Mouse (Mus musculus): Measurements from ENCODE around the gene Lama5. TPM values are rescaled to one million over a fixed set of nuclear protein-coding genes. Genes with fewer than 3 reads are reported as not detected.
"Not testable (repeated sequence)": the region's sequence is repeated elsewhere in the genome, so short reads cannot be mapped to it uniquely, and the experiment has no call there.

Gene Lama5
- polyA plus RNA-seq, 1 experiment from 2014 or later = 20.9 TPM

DNA sequence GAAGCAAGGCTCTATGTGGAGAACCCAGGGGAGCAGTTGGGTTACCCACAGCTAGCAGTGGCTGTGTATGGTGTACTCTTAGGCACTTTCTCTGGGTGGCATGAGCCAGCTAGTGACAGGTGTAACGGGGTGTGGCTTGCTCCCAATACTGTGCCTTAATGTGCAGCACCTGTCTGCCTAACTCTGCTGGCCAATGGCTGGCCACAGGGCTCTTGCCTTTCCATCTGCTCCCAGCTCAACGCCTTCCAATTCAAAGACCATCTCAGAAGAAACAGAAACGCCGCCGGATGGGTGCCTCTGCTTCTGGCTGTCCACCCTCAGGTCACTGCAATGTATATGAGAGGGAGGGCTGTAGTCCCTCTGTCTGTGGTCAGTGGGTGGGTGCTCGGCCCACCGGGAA, 36.2 kb upstream of the Lama5 start:
- no peak overlapping the region for H3K27ac ChIP-seq

DNA sequence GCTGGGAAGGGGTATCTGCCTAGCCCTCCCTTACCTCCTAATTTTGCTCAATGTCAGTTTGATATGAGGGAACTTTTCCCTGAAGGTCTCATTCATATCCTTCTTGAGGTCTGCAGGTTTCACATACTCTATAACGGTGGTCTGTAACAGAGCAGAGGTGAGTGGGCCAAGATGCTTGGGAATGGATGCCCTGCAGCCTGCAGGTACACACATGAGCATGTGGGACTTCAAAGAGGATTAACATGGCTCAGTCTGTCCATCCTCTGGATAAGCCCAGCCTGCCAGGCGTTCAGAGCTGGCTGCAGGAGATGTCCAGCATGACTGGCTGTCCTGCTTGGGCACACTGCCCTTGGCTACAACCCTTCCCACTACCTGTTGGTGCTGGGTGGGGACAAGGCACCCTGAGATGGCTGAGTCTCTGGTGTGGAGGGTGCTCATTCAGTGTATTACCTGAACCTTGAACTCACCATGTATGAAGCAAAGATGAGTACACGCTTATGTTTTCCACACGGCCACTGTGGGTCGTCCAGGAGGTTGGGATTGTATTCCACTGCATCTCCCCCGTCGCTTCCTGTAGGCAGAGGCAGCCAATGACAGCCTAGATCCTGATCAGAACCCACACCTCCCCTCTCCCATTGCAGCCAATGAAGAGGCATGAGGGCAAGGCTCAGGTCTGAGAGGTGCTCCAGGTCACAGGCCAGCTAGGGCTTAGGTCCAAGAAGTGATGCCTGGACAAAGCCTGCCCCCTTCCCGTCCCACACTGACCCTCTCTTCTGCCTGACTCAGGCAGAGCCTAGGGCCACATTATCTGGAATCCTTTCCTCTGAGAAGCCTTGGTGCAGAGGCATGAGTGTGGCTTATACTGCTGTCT, 35.2 kb upstream of the Lama5 start:
- H3K36me3 ChIP-seq = peaks cover 75% of the 10 kb centered on the region
- H3K27me3 ChIP-seq = no peaks in the 10 kb centered on the region
- WGBS = 67% methylated on average over 8 of the region's 8 CpGs
- H3K4me2 ChIP-seq = no peak overlapping the region
- no peak for ATAC-seq (ENCODE audit: insufficient number of reproducible peaks, insufficient read depth, low FRiP score, low TSS enrichment, low read depth)
- H3K4me1 ChIP-seq (replicated peaks) = peaks cover 13% of the 10 kb centered on the region
- no peak overlapping the region for H3K27ac ChIP-seq
- H3K9ac ChIP-seq (replicated peaks) = no peak overlapping the region
- no peak overlapping the region for H3K4me3 ChIP-seq (replicated peaks)
- H3K9me3 ChIP-seq = no peaks in the 10 kb centered on the region

More for the DNA sequence above, 36.2 kb upstream of the Lama5 start:
- Histone ChIP-seq H3K9ac (replicated peaks) (no peak overlapping the region), H3K27me3 (no peaks in the 10 kb centered on the region), H3K4me3 (replicated peaks) (no peak overlapping the region), H3K36me3 (peaks cover 85% of the 10 kb centered on the region), H3K4me1 (replicated peaks) (peaks cover 8% of the 10 kb centered on the region), H3K9me3 (no peaks in the 10 kb centered on the region), H3K4me2 (no peak overlapping the region)
- 93% methylated on average over 7 of the region's 7 CpGs for WGBS
- no peak for ATAC-seq (ENCODE audit: insufficient number of reproducible peaks, insufficient read depth, low FRiP score, low TSS enrichment, low read depth)

DNA sequence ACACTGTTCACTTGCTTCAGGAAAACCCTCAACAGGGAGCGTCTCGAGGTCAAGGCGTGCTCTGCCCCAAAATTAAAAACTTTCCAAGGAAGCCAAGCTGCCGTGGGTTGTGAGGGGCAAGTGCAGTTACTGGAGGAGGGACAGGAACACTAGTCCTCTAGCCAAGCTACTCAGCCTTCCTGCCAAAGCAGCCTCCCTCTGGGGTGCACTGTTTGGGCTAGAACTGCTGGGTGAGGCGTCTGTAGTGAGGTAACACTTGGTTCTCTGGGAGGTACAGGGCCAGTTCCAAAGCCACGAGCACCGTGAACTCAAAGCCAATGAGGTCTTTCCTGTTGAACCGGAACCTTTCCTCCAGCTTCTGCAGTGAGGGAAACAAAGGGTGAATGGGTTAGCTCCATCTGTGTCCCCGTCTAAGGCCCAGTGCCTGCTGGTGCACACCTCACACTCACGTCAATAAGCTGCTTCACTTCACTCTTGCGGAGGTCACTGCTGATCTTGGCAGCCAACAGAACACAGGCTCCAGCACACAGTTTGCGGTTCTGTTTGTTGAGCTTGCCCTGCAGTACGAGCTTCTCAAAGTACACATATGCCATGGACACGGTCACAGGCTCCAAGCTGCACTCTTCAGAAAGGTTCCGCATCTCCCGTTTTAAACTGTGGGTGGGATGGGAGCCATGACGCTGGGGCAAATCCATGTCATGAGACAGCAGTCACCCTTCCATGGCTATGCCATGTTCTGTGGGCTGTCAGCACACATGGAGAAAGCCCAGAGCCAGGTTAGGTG, 34.4 kb upstream of the Lama5 start:
- H3K4me3 ChIP-seq (replicated peaks); H3K9me3 ChIP-seq; ATAC-seq (ENCODE audit: insufficient number of reproducible peaks, insufficient read depth, low FRiP score, low TSS enrichment, low read depth); H3K27ac ChIP-seq; H3K27me3 ChIP-seq; H3K9ac ChIP-seq (replicated peaks); H3K4me2 ChIP-seq: not testable (repeated sequence)
- 73% methylated on average over 17 of the region's 17 CpGs for WGBS
- Histone ChIP-seq H3K4me1 (replicated peaks) (peaks cover 14% of the 10 kb centered on the region), H3K36me3 (peaks cover 71% of the 10 kb centered on the region)

DNA sequence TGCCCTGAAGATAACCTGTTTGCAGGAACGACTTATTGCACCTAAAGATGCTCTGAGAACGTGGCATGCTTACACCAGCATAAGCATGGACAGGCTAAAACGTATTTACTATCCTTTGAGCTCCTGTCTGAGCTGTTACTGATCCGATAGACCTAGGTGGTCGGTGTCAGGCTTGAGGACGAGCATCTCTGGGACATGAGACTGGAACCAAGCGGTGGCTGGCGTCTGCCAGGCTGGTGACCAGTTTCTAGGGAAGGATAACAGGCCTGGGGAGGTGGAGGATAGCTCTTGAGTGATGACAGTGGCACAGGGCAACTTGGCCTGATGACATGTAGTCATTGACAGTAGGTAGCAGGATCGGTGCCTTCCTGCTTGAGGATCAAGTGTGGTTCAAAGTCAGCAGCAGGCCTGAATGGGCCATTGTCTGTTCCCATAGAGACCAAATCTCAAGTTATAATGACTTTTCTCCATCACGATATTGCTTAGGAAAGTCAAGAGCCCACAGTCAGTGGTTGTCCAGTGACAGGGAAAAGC, 33.4 kb upstream of the Lama5 start:
- H3K4me3 ChIP-seq (replicated peaks); H3K27ac ChIP-seq; H3K27me3 ChIP-seq; H3K9me3 ChIP-seq; H3K4me2 ChIP-seq; ATAC-seq (ENCODE audit: insufficient number of reproducible peaks, insufficient read depth, low FRiP score, low TSS enrichment, low read depth): not testable (repeated sequence)
- 0 out of 2 replicates have a peak overlapping the region, but pooled peaks have one; percentile 40 for H3K9ac ChIP-seq (replicated peaks)
- 84% methylated on average over 10 of the region's 10 CpGs for WGBS
- H3K4me1 ChIP-seq (replicated peaks) = peaks cover 14% of the 10 kb centered on the region
- peaks cover 61% of the 10 kb centered on the region for H3K36me3 ChIP-seq

DNA sequence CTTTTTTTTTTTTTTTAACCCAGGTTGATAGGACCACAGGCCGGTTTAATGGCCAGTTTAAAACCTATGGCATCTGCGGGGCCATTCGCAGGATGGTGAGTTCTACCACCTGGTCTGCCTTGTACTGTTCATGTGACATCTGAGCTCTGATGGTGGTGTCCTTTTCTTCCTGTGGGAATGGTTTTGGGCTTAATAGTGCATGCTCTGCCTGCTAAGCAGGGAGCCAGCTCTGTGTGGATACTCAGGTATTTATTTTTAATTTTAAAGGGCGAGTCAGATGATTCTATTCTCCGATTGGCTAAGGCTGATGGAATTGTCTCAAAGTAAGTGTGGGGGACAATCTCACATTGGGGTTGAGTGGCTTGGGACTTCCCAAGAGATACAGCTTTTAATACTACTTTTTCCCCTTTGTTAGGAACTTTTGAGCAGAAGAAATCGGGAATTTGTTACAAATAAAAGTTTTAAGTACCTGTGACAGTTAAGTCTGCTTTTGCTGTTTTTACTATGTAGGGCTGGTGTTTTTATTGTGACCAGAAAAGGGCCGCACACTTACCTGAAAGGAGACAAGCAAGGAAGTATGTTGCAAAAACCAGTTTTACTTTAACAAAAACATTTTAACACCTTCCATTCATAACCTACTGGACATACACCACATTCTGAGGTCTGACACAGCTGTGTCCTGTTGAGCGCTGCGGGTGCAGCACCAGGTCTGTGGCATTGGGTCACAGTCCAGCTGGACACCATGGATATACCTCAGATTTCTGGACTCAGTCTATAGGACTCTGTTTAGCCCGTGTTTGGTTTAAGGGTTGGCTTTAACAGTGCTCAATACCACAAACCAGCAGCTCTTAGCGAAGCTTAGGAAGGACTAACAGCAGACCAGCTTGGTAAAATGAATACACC, 32.6 kb upstream of the Lama5 start:
- no peaks in the 10 kb centered on the region for H3K9me3 ChIP-seq
- 48% methylated on average over 11 of the region's 11 CpGs for WGBS
- H3K27ac ChIP-seq = no peak overlapping the region
- peak overlapping the region; percentile 91 for H3K9ac ChIP-seq (replicated peaks)
- peak overlapping the region; percentile 89 for H3K4me2 ChIP-seq
- H3K36me3 ChIP-seq = peaks cover 53% of the 10 kb centered on the region
- H3K27me3 ChIP-seq = no peaks in the 10 kb centered on the region
- no peak for ATAC-seq (ENCODE audit: insufficient number of reproducible peaks, insufficient read depth, low FRiP score, low TSS enrichment, low read depth)
- peak overlapping the region; percentile 87 for H3K4me3 ChIP-seq (replicated peaks)
- H3K4me1 ChIP-seq (replicated peaks) = peaks cover 14% of the 10 kb centered on the region

DNA sequence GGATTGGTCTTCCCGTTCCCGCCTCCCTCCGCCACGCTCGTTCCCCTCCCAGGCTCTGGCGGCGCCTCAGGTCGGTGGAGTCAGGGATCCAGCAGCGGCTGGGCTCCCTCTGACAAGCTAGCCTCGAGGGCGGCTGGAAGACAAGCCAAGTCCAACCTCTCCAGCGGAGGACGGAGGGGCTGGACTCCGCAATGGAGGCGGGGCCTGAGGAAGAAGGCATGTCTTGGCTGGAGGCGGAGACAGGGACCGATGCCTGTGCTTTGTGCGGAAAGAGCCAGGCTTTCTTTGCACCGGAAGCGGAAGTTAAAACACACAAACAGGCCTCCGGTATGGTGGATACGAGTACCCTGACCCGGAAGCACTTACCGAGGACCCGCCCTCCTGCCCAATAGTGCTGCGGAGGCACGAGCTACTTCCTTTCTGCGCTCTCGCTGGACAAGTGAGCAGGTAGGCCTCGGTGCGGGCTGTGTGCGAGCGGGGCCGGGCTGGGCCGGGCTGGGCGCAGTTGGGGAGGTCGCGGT, 31.4 kb upstream of the Lama5 start, which contains the start of gene Rps21:
TSS of gene Rps21 (plus strand) at position 377 of the 521 bp plus-strand sequence.
- WGBS = under 1% methylated on average over 38 of the region's 38 CpGs
- peak within 1 kb of the TSS; percentile 87 for H3K4me3 ChIP-seq (replicated peaks)
- H3K4me1 ChIP-seq (replicated peaks) = peaks cover 14% of the 10 kb centered on the region
- H3K36me3 ChIP-seq = peaks cover 41% of the 10 kb centered on the region
- H3K9me3 ChIP-seq = no peaks in the 10 kb centered on the region
- peak; percentile 96 for ATAC-seq (ENCODE audit: insufficient number of reproducible peaks, insufficient read depth, low FRiP score, low TSS enrichment, low read depth)
- peak within 1 kb of the TSS; percentile 89 for H3K4me2 ChIP-seq
- peak within 1 kb of the TSS; percentile 95 for H3K27ac ChIP-seq
- no peaks in the 10 kb centered on the region for H3K27me3 ChIP-seq
- H3K9ac ChIP-seq (replicated peaks) = peak within 1 kb of the TSS; percentile 91

DNA sequence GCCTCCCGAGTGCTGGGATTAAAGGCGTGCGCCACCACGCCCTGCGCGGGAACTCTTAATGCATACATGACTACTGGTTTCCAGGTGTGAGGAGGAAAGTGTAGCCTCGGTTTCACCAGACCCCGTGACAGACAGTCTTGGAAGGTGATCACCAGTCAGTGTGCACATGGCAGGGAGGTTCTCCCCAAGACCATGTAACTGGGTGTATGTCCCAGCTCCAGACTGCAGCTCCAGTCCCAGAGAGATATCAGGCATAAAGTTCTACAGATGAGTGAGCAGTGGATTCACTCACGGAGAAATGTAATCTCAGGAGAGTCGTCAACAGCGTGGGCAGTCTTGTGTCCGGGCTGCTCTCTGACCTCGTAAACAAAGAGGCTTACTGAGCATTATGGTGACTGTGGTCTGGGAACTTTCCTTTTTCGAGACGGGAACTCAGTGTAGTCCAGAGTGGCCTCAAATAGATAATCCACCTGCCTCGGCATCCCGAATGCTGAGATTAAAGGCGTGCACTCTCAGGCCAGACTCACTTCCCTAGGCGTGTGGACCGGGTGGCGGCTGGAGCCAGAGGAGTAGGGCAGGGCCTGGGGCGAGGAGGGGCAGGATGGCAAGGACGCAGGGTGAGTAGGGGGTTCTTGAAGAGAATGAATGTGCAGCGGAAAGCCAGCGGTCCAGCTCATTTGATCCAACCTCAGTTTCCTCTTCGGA, 30.8 kb upstream of the Lama5 start:
- 23% methylated on average over 26 of the region's 26 CpGs for WGBS

DNA sequence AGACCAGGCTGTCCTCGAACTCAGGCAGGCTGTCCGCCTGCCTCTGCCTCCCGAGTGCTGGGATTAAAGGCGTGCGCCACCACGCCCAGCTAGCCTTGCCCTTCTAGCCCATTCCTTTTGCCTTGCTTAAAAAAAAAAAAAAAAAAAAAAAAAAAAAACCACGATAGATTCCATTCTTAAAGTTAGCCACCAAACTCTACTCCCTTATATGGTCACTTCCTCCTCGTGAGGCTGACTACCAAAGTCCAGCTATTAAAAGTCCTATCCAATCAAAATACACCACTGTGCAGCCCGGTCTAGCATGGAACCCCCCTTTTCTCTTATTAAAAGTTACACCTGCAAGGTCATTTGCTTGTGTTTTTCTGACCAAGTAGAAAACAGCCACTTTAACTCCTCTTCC, 30.0 kb upstream of the Lama5 start:
- Histone ChIP-seq H3K27ac (no peak overlapping the region; the same call in 1 of the 2 replicates), H3K4me2 (peak overlapping the region; percentile 84), H3K4me3 (replicated peaks) (peak overlapping the region; percentile 87), H3K9ac (replicated peaks) (no peak overlapping the region), H3K4me1 (replicated peaks) (peaks cover 14% of the 10 kb centered on the region), H3K36me3 (peaks cover 28% of the 10 kb centered on the region), H3K27me3 (no peaks in the 10 kb centered on the region), H3K9me3 (no peaks in the 10 kb centered on the region)
- 91% methylated on average over 9 of the region's 9 CpGs for WGBS
- ATAC-seq (ENCODE audit: insufficient number of reproducible peaks, insufficient read depth, low FRiP score, low TSS enrichment, low read depth) = no peak

More for the DNA sequence above, 30.8 kb upstream of the Lama5 start:
- H3K27me3 ChIP-seq = no peaks in the 10 kb centered on the region
- H3K9me3 ChIP-seq = no peaks in the 10 kb centered on the region
- peaks cover 35% of the 10 kb centered on the region for H3K36me3 ChIP-seq
- peak overlapping the region; percentile 95 for H3K27ac ChIP-seq
- peak overlapping the region; percentile 87 for H3K4me3 ChIP-seq (replicated peaks)
- H3K4me1 ChIP-seq (replicated peaks) = peaks cover 14% of the 10 kb centered on the region
- peak overlapping the region; percentile 71 for H3K9ac ChIP-seq (replicated peaks)
- peak; percentile 73 for ATAC-seq (ENCODE audit: insufficient number of reproducible peaks, insufficient read depth, low FRiP score, low TSS enrichment, low read depth)
- peak overlapping the region; percentile 84 for H3K4me2 ChIP-seq

DNA sequence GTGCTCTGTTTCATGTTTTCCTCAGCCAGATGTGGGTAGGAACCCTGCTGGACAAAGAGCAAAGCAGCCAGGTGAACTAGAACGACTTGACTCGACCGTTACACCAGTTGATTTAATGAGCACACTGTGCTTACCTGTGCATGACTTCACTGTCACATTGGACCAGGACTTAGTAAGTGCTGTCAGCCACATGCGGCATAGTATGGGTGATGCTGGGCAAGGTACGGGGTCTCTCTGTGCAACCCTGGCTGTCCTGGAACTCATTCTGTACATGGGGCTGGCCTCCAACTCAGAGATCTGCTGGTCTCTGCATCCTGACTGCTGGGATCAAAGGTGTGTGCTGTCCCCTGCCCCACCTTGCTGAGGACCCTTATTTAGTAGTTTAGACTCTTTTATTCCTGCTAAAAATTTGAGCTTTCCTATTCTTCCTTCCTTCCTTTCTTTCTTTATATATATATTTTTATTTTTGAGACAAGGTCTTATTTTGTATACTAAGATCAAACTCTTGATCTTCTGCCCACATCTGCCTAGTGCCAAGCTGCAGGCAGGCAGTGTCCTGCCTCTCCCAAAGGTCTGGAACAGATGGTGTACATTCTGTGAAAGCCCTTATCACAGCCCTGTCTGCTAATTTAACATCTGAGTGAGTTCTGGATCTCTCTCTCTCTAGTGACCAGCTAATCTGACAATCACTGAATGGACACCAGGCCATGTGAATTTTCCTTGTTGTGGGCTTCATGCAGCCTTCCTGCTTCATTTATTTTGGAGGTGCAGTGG, 29.0 kb upstream of the Lama5 start:
- H3K4me2 ChIP-seq = no peak overlapping the region
- WGBS = 93% methylated on average over 5 of the region's 5 CpGs
- ATAC-seq (ENCODE audit: insufficient number of reproducible peaks, insufficient read depth, low FRiP score, low TSS enrichment, low read depth) = no peak

More for the DNA sequence above, 29.0 kb upstream of the Lama5 start:
- Histone ChIP-seq H3K36me3 (peaks cover 17% of the 10 kb centered on the region), H3K4me3 (replicated peaks) (no peak overlapping the region), H3K27me3 (no peaks in the 10 kb centered on the region), H3K27ac (no peak overlapping the region), H3K9ac (replicated peaks) (no peak overlapping the region), H3K9me3 (no peaks in the 10 kb centered on the region), H3K4me1 (replicated peaks) (peaks cover 14% of the 10 kb centered on the region)

All from limb, embryonic 12.5 days (tissue).